Mouse (Mus musculus) cerebellum, adult 2 months (tissue): ENCODE results near the gene Clmp. TPM values are rescaled to one million over a fixed set of nuclear protein-coding genes. Genes with fewer than 3 reads are reported as not detected.

Source experiments
- DNase-seq, 2 experiments: peaks; one replicate each; pipeline ENCODE4 v3.0.0; 2021
- H3K27ac ChIP-seq: fragments of 200-500 bp; 2 replicates; pipeline ENCODE4 v1.5.1; 2012; ENCODE audit warnings: low read length, control low read depth, inconsistent platforms; ENCODE audit not compliant: insufficient read depth
- H3K27me3 ChIP-seq: fragments of 200-500 bp; 2 replicates; pipeline ENCODE4 v1.6.1; 2012; ENCODE audit warnings: inconsistent platforms, mild to moderate bottlenecking, low read length, moderate library complexity; ENCODE audit not compliant: control insufficient read depth, insufficient read depth
- H3K4me1 ChIP-seq: fragments of 200-500 bp; 2 replicates; pipeline ENCODE4 v1.6.1; 2011; ENCODE audit warnings: low read length; ENCODE audit not compliant: control insufficient read depth, insufficient read depth
- H3K4me3 ChIP-seq: fragments of 200-500 bp; replicated peaks from 2 replicates; pipeline ENCODE3; 2011; ENCODE audit warnings: mild to moderate bottlenecking, low read depth, low read length, control low read depth; ENCODE audit not compliant: insufficient read depth
- CTCF ChIP-seq: fragments of 200-500 bp; IDR thresholded peaks from 2 replicates; pipeline ENCODE4 v1.5.1; 2011; ENCODE audit warnings: low read depth, mild to moderate bottlenecking, control low read depth, low read length, moderate library complexity, borderline replicate concordance; ENCODE audit not compliant: insufficient read depth
- POLR2A ChIP-seq: fragments of 200-500 bp; IDR thresholded peaks from 2 replicates; pipeline ENCODE4 v1.6.1; 2011; ENCODE audit warnings: low read length, control low read depth, borderline replicate concordance; ENCODE audit not compliant: insufficient read depth
- WGBS: fragments of 180-500 bp; shearing (Covaris S2); methylation state at CpG from one replicate; pipeline ENCODE4 v1.1.7; 2018; 5-methylcytosine and 5-hydroxymethylcytosine counted together
- polyA plus RNA-seq: library from polyadenylated mRNA; depleted of rRNA; stranded (reverse); fragments of >200 nt; gene quantifications from 2 replicates; pipeline ENCODE4 v1.2.3, GENCODE M21; 2012

The Clmp gene
- polyA plus RNA-seq, 1 experiment: 21.8 TPM

DNA sequence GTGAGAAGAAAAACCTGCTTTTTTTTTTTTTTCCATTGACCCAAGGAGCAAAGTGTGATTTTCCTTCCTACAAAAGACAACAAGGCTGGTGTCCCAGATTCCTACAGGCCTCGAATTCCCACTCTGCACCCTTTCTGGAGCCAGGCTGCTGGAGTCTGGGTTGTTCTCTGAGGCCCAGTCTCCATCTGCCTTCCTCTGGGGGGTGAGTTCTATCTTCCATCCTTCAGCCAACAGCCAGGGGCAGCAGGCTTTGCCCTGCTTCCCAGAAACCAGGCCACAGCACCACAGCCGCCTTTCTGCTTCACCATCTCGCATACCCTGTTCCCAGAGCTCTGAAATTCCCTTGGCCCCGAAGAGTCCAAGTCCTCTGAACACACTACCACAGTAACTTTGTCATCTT lies 10.3 kb downstream of the Clmp start:
- H3K4me1 ChIP-seq: peaks cover 13% of the 10 kb centered on the region
- no peak overlapping the region for H3K4me3 ChIP-seq
- DNase-seq: peak in 1 of 2 experiments; percentile 58
- 80% methylated on average over 4 of the region's 4 CpGs for WGBS
- TF ChIP-seq CTCF (no peak), POLR2A (no peak)
- no peaks in the 10 kb centered on the region for H3K27me3 ChIP-seq
- no peak overlapping the region for H3K27ac ChIP-seq

DNA sequence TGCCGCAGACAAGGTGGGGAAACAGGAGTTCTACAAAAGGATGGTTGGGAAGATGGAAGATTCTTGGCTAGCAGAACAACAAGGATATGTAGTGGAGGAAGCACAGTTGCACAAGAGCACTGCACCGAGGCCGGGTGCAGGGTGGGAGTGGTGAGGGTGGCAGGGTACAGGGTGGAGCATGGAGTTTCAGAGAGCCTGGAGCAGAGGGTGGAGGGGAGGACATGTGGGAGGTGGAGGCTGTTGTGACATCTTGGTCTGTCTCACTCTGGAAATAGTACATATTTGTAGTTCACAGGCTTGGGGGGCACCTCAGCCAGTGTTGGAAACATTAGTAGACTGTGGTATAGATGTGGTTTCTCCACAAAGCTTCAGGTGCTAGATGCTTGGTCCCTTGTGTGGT lies 13.4 kb downstream of the Clmp start:
- 91% methylated on average over 3 of the region's 3 CpGs for WGBS
- Histone ChIP-seq H3K27ac (no peak overlapping the region), H3K4me1 (peaks cover 5% of the 10 kb centered on the region), H3K4me3 (no peak overlapping the region), H3K27me3 (no peaks in the 10 kb centered on the region)
- no peak for TF ChIP-seq POLR2A
- TF ChIP-seq CTCF: no peak
- no peak for DNase-seq

DNA sequence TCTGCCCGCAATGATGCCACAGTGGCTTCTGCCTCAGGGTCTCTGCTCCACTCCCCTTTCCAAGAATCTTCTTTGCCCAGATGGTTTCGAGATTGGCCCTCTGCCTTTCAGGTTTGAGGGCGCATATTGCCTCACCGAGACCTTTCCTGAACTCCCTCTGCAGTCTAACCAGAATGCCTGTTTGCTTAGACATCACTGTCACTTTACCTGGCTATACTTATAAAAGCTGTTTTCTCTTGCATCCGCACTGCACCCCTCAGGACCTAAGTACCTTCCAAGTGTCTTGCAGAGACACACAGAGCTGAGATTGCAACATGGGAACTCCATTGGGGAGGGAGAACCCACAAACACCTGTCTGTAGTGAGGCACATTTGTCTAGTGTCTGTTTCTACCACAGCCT lies 14.5 kb downstream of the Clmp start:
- Histone ChIP-seq H3K4me1 (no peaks in the 10 kb centered on the region), H3K27me3 (no peaks in the 10 kb centered on the region), H3K27ac (no peak overlapping the region), H3K4me3 (no peak overlapping the region)
- TF ChIP-seq POLR2A (no peak), CTCF (no peak)
- WGBS: 61% methylated on average over 5 of the region's 5 CpGs
- no peak for DNase-seq

DNA sequence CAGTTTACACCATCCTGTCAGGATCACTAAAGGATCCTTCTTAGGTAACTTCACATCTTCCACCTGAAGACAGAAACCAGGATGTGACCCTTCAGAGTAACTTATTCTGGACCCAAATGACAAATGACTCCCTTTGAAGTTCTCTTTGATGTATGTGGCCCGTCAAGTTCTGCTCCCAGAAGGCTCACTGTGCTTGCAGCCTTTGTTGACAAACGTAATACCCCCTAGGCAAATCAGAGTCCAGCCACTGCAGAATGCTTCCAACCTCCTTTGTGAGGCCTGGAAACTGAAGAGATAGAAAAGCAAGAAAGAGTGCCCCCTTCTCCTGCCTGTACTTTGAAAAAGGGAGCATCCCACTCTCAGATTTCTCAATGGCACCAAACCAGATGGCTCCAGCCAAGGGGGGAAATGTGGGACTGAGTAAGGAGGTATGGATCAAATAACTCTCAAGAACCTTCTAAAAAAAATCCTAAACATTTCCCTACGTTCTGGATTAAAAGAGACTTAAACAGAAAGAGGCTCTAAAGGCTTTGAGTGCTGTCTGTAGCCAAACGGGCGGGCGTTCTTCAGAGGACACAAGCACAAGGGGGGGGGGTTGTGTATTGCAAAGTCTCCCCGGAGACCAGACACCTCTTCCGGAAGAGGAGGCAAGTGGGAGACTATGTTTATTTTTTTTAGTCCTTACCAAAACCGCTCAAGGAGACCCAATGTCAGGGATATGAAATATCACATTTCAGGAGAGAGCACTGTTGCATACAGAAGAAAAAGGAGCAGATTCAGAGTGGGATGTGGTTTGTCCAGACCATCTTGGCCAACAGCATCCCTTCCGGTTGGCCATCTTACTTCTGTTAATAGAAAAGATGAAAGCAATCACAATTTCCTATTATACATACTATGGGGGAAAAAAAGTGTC lies 18.9 kb downstream of the Clmp start:
- DNase-seq: no peak
- H3K4me1 ChIP-seq: peaks cover 12% of the 10 kb centered on the region
- 79% methylated on average over 10 of the region's 10 CpGs for WGBS
- no peak overlapping the region for H3K27ac ChIP-seq
- H3K4me3 ChIP-seq: no peak overlapping the region
- TF ChIP-seq CTCF: no peak
- no peak for TF ChIP-seq POLR2A
- no peaks in the 10 kb centered on the region for H3K27me3 ChIP-seq

DNA sequence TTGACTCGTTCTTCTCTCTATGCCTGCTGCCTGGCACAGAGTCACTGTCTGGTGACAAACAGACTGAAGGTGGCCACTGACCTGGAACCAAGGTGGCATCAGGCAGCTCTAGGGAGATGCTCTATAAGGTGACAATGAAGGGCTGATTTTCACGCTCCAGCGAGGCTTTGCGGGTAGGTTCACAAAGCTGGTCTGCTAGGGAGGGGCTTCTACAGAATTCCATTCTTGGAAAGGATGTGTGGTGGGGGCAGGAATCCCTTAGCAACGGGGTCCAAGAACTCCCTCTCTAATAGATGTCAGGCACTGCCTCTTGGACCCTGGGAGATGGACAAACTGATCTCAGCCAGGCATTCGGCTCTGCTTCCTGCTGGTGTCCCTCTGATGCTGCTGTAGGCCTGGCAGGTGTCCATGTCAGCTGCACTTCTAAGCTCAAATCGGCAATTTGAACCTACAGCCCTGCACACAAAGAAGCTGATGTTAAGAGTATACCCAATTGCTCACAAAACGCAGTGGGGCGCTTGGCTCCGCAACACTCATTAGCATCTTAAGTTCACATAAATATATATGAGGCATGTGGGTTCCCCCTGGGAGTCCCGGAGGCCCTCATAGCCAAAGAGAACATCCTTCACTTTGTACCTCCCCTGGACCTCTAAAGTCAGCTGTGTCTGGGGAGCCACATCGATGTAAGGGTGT lies 22.8 kb downstream of the Clmp start:
- peak in 1 of 2 experiments; percentile 52 for DNase-seq
- Histone ChIP-seq H3K4me1 (peaks cover 16% of the 10 kb centered on the region), H3K27ac (0 out of 2 replicates have a peak overlapping the region, but pooled peaks have one; percentile 44), H3K27me3 (no peaks in the 10 kb centered on the region), H3K4me3 (no peak overlapping the region)
- 36% methylated on average over 12 of the region's 12 CpGs for WGBS
- TF ChIP-seq POLR2A (no peak), CTCF (no peak)

DNA sequence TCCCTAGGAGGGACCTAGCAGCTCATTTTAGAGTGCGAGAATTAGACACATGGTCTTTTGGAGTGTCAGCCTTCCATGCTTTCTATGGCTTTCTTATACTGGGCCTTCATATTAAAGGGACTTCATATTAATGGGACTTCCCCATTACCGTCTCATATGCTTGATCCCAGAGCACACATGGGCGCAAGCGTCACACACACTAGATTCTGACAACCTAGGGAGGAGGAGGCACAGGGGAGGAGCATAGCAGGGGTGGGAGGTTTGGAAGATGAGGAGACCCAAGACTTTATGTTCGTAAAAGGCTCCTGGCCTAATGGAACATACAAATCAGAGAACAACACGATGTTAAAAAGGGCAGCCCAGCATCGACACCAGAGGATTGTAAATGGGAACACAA lies 23.4 kb downstream of the Clmp start:
- no peak overlapping the region; the same call in 1 of the 2 replicates for H3K27ac ChIP-seq

DNA sequence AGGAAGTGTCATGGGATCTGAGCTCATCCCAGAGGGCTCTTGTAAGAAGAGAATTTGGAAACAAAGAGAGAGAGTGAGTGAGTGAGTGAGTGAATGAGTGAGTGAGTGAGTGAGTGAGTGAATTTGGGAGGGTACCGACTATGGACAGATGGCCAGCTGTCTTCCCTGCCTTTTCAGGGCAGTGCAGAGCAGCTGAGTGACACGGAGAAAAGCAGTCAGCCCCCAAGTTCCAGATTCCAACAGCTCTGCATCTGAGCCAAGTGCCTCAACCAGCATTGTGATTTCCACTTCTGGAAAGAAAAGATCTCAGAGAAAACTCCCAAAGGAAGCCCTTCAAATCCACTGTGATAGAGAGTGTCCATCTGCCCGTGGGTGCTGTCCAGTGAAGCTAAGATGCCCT lies 23.8 kb downstream of the Clmp start:
- TF ChIP-seq POLR2A (no peak), CTCF (no peak)
- peak in 1 of 2 experiments; percentile 14 for DNase-seq
- WGBS: 34% methylated on average over 3 of the region's 3 CpGs
- no peaks in the 10 kb centered on the region for H3K27me3 ChIP-seq
- H3K27ac ChIP-seq: no peak overlapping the region; the same call in 1 of the 2 replicates
- H3K4me1 ChIP-seq: peaks cover 16% of the 10 kb centered on the region
- no peak overlapping the region for H3K4me3 ChIP-seq

More for the DNA sequence above, 23.4 kb downstream of the Clmp start:
- Histone ChIP-seq H3K27me3 (no peaks in the 10 kb centered on the region), H3K4me3 (no peak overlapping the region), H3K4me1 (peaks cover 16% of the 10 kb centered on the region)
- WGBS: 74% methylated on average over 7 of the region's 7 CpGs
- TF ChIP-seq POLR2A: no peak
- TF ChIP-seq CTCF: no peak
- no peak for DNase-seq

DNA sequence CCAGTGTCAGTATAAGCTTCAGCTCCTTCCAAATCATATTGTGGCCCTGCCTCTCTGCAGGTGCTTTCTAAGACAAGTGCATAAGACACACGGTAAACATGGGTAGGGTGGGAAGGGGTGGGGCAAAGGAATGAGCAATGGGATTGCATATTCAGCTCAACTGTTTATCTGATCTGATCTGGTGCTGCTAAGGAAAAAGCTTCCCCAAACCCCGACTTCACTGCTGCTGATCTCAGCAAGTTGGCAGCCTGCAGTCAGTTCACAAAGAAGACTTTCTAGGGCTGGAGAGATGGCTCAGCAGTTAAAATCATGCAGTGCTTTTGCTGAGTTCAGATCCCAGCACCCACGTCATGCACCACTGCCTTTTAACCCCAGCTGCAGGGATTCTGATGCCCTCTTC lies 24.2 kb downstream of the Clmp start:
- TF ChIP-seq POLR2A (no peak), CTCF (no peak)
- Histone ChIP-seq H3K4me3 (no peak overlapping the region), H3K27ac (no peak overlapping the region), H3K4me1 (peaks cover 16% of the 10 kb centered on the region), H3K27me3 (no peaks in the 10 kb centered on the region)
- no peak for DNase-seq
- WGBS: 65% methylated on average over 3 of the region's 3 CpGs
